Mouse (Mus musculus) kidney, postnatal 0 days (tissue): Measurements from ENCODE around the gene Fitm1. TPM values are rescaled to one million over a fixed set of nuclear protein-coding genes. Genes with fewer than 3 reads are reported as not detected.

ENCODE experiments used
- ATAC-seq: fragments of 200-750 bp; cut with Nextera tagmentation; replicated peaks from 2 replicates; pipeline ENCODE4 v1.8.0; 2017; ENCODE audit warnings: low read depth, moderate number of reproducible peaks, moderate TSS enrichment, moderate library complexity; ENCODE audit not compliant: low FRiP score
- DNase-seq: peaks from one replicate; pipeline ENCODE4 v3.0.0-alpha.2; 2016; ENCODE audit warnings: low spot score
- H3K27ac ChIP-seq: fragments of 300-500 bp; sonication (generic); 2 replicates; pipeline ENCODE4 v1.5.1; 2014; ENCODE audit warnings: mild to moderate bottlenecking
- H3K27me3 ChIP-seq: fragments of 300-500 bp; sonication (generic); 2 replicates; pipeline ENCODE4 v1.6.1; 2014; ENCODE audit warnings: low read length, mixed read lengths; ENCODE audit not compliant: insufficient read depth
- H3K36me3 ChIP-seq: fragments of 300-500 bp; sonication (generic); 2 replicates; pipeline ENCODE4 v1.6.1; 2014; ENCODE audit warnings: low read length, mixed read lengths; ENCODE audit not compliant: insufficient read depth
- H3K4me1 ChIP-seq: fragments of 300-500 bp; sonication (generic); replicated peaks from 2 replicates; pipeline ENCODE4 v1.6.1; 2014; ENCODE audit warnings: antibody characterized with exemption, low read length, mixed read lengths; ENCODE audit not compliant: insufficient read depth
- H3K4me2 ChIP-seq: fragments of 300-500 bp; sonication (generic); 2 replicates; pipeline ENCODE4 v1.6.1; 2014; ENCODE audit warnings: mild to moderate bottlenecking, low read length, moderate library complexity, mixed read lengths
- H3K4me3 ChIP-seq: fragments of 300-500 bp; sonication (generic); replicated peaks from 2 replicates; pipeline ENCODE4 v1.5.1; 2014; ENCODE audit warnings: low read depth, low read length
- H3K9ac ChIP-seq: fragments of 300-500 bp; sonication (generic); 2 replicates; pipeline ENCODE4 v1.6.1; 2014; ENCODE audit warnings: low read depth, low read length
- H3K9me3 ChIP-seq: fragments of 300-500 bp; sonication (generic); replicated peaks from 2 replicates; pipeline ENCODE4 v1.6.1; 2016; ENCODE audit warnings: low read length, inconsistent platforms, mixed read lengths
- CTCF ChIP-seq: IDR thresholded peaks from 2 replicates; pipeline ENCODE4 v1.5.1; 2016; ENCODE audit warnings: antibody characterized with exemption, low read depth, mild to moderate bottlenecking, moderate library complexity
- WGBS: fragments of 180-500 bp; shearing (Covaris S2); extraction: QIAGEN DNeasy Blood & Tissue Kit; methylation state at CpG from one replicate; pipeline ENCODE4 v1.1.7; 2014; 5-methylcytosine and 5-hydroxymethylcytosine counted together
- polyA plus RNA-seq: library from polyadenylated mRNA; unstranded; fragments of >200 nt; fragmentation: Nextera tagmentation; extraction: Ambion mirVana; gene quantifications from 2 replicates; pipeline ENCODE4 v1.2.1, GENCODE M21; 2015

The Fitm1 gene
- polyA plus RNA-seq, 1 experiment from 2014 or later, result 13.3 TPM

DNA sequence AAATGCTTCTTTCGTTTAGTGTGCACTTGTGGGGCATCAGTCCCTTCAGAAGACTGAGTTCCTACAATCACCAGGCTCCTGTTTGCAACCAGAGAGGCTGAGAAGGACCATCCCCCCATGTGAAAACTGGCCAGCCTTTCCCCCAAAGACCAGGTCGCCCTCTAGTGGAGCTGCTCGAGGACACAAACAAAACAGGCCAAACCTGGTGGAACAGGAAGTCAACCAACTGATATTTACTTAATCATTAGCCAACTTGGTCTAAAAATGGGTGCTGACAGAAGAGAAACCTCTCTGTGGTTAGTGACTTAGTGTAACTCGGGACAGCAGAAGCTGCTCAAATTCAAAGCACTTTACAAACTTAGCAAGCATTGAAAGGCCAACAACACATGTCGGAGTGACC is 18.4 kb upstream of the Fitm1 start:
- Histone ChIP-seq H3K9me3 (no peaks in the 10 kb centered on the region), H3K27ac (peak overlapping the region; percentile 86), H3K4me3 (no peak overlapping the region), H3K9ac (no peak overlapping the region), H3K27me3 (no peaks in the 10 kb centered on the region), H3K36me3 (no peaks in the 10 kb centered on the region), H3K4me2 (peak overlapping the region; percentile 18; the same call in 1 of the 2 replicates), H3K4me1 (peaks cover 9% of the 10 kb centered on the region; the same call in 1 of the 2 replicates)
- peak; percentile 95 for TF ChIP-seq CTCF
- 24% methylated on average over 5 of the region's 5 CpGs for WGBS
- DNase-seq (peak; percentile 92), ATAC-seq (no peak)

DNA sequence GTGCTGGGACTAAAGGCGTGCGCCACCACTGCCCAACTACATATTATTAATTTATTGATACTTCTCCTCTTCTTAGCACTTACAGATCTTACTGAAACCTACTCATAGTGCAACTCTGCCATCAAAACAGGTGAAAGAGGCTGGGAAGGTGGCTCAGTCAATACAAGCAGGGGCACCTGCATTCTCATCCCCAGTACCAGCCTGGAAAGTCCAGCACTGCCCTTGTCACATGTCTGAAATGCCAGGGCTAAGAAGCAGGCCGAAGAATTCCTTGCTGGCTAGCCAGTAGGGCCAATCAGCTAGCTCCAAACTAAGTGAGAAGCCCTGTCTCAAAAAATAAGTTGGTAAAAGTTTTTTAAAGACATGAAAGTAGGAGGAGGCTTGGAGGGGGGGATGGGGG is 17.8 kb upstream of the Fitm1 start:
- Histone ChIP-seq H3K36me3 (no peaks in the 10 kb centered on the region), H3K9ac (no peak overlapping the region), H3K9me3 (no peaks in the 10 kb centered on the region), H3K4me3 (no peak overlapping the region), H3K4me1 (peaks cover 9% of the 10 kb centered on the region; the same call in 1 of the 2 replicates), H3K27me3 (no peaks in the 10 kb centered on the region), H3K27ac (peak overlapping the region; percentile 86), H3K4me2 (no peak overlapping the region)
- ATAC-seq, result no peak
- DNase-seq, result no peak
- no peak for TF ChIP-seq CTCF
- WGBS, result 86% methylated on average over 3 of the region's 3 CpGs

DNA sequence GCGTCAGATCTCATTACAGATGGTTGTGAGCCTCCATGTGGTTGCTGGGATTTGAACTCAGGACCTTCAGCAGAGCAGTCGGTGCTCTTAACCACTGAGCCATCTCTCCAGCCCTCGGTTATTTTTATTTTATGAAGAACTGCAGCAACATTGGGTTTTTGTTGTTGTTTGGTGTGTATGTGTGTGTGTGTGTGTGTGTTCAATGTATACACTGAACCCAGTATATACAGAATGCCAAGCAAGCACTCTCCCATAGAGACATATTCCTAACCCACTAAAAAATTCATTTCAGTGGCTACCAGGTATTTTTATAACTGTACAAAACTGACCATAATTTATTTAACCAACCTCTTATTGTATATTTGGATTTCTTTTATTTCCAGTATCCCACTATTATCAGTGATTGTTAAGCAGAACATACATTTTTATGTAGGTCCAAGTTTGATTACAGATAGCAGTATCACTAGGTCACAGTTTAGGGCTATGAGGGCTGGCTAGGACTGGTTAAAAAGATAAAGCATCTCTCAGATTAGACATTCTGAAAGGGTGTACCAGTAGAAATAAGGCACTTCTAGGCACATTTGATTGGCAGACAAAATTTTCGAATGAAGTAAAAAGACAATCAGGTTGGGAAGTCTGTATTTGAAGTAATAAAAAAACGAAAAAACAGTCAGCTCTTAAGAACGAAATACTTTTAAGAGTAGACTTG is 16.5 kb upstream of the Fitm1 start:
- Histone ChIP-seq H3K9me3 (no peaks in the 10 kb centered on the region), H3K36me3 (0 out of 2 replicates have a peak, but pooled peaks cover 2% of the 10 kb centered on the region), H3K4me1 (peaks cover 9% of the 10 kb centered on the region; the same call in 1 of the 2 replicates), H3K27me3 (no peaks in the 10 kb centered on the region), H3K27ac (peak overlapping the region; percentile 100), H3K4me2 (peak overlapping the region; percentile 85), H3K9ac (peak overlapping the region; percentile 86; the same call in 1 of the 2 replicates), H3K4me3 (peak overlapping the region; percentile 68)
- DNase-seq (no peak), ATAC-seq (no peak)
- WGBS, result 50% methylated on average over 6 of the region's 6 CpGs
- TF ChIP-seq CTCF, result no peak; the same call in 1 of the 2 replicates

DNA sequence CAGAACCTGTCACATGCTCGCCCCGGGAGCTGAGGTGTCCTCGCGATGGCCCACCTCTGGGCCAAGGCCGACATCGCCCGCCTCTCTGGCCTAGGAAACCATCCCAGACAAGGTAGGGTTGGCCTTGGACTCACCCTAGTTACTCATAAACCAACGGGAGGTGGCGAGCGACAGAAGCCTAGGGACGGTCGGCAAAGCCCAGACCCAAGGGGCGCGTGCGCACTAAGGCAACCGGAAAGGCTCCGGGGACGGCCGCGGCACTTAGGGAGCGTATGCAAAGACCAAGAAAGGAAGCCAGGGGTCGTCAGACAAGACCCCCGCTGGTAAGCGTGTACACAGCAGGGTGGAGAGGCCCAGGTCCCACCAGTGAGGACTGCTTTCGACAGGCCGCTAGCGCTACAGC is 15.6 kb upstream of the Fitm1 start, which contains the start of gene Dcaf11:
Gene Dcaf11, plus strand, starts transcription at position 208 of the 403 bp plus-strand sequence.
- Histone ChIP-seq H3K27me3 (no peaks in the 10 kb centered on the region), H3K9ac (peak within 1 kb of the TSS; percentile 86), H3K4me2 (peak within 1 kb of the TSS; percentile 85), H3K4me3 (peak within 1 kb of the TSS; percentile 68), H3K36me3 (peaks cover 9% of the 10 kb centered on the region; the same call in 1 of the 2 replicates), H3K9me3 (no peaks in the 10 kb centered on the region), H3K27ac (peak within 1 kb of the TSS; percentile 100), H3K4me1 (peaks cover 9% of the 10 kb centered on the region; the same call in 1 of the 2 replicates)
- 0% methylated on average over 27 of the region's 27 CpGs for WGBS
- peak; percentile 86 for ATAC-seq
- DNase-seq, result peak; percentile 98
- TF ChIP-seq CTCF, result peak; percentile 41; the same call in 1 of the 2 replicates

DNA sequence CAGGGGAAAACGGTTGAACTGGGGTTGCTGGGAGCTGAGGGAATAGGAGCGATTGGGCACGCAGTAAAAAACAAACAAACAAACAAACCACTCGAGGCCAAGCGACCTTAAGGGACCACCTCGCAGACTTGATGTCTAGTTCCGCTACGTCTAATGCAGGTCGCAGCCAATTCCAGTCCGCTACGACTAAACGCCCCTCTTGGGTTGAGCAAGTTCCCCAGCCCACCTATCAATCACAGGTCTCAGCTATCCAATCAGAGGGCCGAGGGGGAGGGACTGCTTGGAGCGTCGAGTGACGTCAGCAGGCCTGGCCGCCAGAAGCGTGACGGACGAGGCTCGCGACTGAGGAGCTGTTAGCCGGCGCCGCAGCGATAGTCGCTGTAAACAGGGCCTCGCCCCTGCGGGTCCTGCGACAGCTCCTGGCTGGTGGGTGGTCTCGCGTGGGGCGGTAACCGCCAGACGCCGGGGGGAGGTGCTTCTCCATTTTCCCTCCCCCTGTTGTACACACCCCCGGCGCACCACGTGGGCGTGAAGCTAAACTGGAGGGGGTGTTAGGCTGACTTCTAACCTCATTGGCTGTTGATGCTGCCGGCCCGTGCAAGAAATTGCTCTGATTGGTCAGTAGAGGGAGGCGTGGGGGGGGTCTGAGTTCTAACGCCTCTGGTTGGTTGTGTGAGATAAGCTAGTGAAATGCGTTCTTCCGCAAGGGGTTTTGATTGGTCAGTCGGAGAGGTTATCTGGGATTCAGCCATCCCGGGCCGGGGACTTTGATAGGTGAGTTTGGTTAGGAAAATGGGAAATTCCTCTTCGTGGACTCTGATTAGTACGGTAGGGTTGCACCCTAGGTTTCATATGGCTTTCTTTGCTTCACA is 15.0 kb upstream of the Fitm1 start, which contains the start of gene A730061H03Rik:
Gene A730061H03Rik, minus strand, starts transcription at position 205 of the 872 bp plus-strand sequence.
- DNase-seq (peak; percentile 99), ATAC-seq (peak; percentile 94)
- H3K4me1 ChIP-seq, result peaks cover 9% of the 10 kb centered on the region; the same call in 1 of the 2 replicates
- peak within 1 kb of the TSS; percentile 100 for H3K27ac ChIP-seq
- H3K4me3 ChIP-seq, result peak within 1 kb of the TSS; percentile 68
- peak within 1 kb of the TSS; percentile 86 for H3K9ac ChIP-seq
- no peak for TF ChIP-seq CTCF
- under 1% methylated on average over 51 of the region's 51 CpGs for WGBS
- peaks cover 15% of the 10 kb centered on the region for H3K36me3 ChIP-seq
- no peaks in the 10 kb centered on the region for H3K27me3 ChIP-seq
- H3K9me3 ChIP-seq, result no peaks in the 10 kb centered on the region
- H3K4me2 ChIP-seq, result peak within 1 kb of the TSS; percentile 85

DNA sequence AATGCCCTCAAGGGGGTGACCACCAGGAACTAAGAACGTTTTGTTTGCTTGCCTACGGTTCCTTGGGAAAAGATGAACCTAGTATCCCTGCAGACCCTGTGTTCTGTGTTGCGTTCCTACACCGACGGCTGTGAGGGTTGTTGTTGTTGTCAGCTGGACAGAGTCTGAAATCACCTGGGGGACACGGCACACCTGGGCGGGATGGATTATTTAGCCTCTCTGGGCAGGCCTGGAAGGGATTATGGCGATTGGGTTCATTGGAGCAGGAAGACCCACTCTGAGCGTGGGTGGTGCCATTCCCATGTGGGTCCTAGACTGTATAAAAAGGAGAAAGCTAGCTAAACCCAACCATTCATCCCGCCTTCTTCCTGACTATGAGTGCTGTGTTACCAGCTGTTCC is 13.6 kb upstream of the Fitm1 start:
- WGBS, result 69% methylated on average over 10 of the region's 10 CpGs
- Histone ChIP-seq H3K9me3 (no peaks in the 10 kb centered on the region), H3K36me3 (peaks cover 29% of the 10 kb centered on the region), H3K27me3 (no peaks in the 10 kb centered on the region), H3K27ac (peak overlapping the region; percentile 79), H3K4me2 (peak overlapping the region; percentile 85), H3K4me1 (peaks cover 9% of the 10 kb centered on the region; the same call in 1 of the 2 replicates), H3K4me3 (no peak overlapping the region), H3K9ac (no peak overlapping the region)
- ATAC-seq (no peak), DNase-seq (no peak)
- no peak for TF ChIP-seq CTCF
